Mouse (Mus musculus) kidney, adult 2 months (tissue): ENCODE results near the gene E130308A19Rik.

Experiments used
- CTCF ChIP-seq: fragments of 200-500 bp; conservative IDR thresholded peaks from 2 replicates; pipeline ENCODE4 v1.5.1; 2011; ENCODE audit warnings: low read depth, mild to moderate bottlenecking, control low read depth, low read length, moderate library complexity, mixed read lengths; ENCODE audit not compliant: insufficient read depth, insufficient read length
- POLR2A ChIP-seq: fragments of 200-500 bp; IDR thresholded peaks from one replicate; pipeline ENCODE4 v1.6.1; 2011; ENCODE audit warnings: low read depth, low read length, control low read depth

GRCm38 (mm10) chr4:59807521-59807920 is 181.5 kb downstream of the E130308A19Rik start:
- no peak for TF ChIP-seq CTCF
- no peak for TF ChIP-seq POLR2A
